Mouse (Mus musculus) cerebellum, adult 9-10 months (tissue): ENCODE measurements around the gene Eif4a3.
"Not testable (repeated sequence)": the region's sequence is repeated elsewhere in the genome, so short reads cannot be mapped to it uniquely, and the experiment has no call there.

ENCODE experiments used
- DNase-seq: peaks from one replicate; pipeline ENCODE4 v3.0.0; 2022

The Eif4a3 gene

DNA sequence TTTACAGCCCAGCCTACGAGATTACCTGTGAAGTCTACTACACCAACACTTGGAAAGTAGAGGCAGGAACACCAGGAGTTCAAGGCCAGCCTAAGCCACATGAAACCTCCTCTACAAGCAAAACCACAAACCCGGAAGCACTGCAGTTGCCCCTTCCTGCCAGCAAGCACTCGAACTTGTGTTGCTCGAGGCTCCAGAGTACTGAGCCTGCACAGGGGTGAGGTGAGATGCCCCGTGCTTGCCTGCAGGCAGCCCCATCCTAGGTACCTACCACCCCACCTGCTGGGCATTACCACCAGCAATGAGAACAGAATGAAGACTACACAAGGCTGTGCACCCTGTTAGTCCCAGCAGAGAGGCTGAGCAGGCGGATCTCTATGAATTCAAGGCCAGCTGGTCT, 1.9 kb downstream of the Eif4a3 start:
- peak; percentile 21 for DNase-seq

DNA sequence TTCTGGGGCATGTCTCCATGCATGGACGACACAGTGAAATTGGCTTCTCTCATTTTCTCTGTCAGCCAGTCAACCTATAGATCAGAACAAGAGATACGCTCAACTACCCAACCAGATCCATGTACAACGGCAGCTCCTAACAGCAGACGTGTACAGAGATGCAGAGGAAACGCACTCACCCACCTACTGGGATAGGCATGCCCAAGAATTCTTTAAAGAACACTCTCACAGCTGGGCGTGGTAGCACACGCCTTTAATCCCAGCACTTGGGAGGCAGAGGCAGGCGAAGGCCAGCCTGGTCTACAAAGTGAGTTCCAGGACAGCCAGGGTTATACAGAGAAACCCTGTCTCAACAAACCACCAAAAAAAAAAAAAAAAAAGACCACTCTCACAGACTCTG, 7.0 kb downstream of the Eif4a3 start:
- DNase-seq = not testable (repeated sequence)

DNA sequence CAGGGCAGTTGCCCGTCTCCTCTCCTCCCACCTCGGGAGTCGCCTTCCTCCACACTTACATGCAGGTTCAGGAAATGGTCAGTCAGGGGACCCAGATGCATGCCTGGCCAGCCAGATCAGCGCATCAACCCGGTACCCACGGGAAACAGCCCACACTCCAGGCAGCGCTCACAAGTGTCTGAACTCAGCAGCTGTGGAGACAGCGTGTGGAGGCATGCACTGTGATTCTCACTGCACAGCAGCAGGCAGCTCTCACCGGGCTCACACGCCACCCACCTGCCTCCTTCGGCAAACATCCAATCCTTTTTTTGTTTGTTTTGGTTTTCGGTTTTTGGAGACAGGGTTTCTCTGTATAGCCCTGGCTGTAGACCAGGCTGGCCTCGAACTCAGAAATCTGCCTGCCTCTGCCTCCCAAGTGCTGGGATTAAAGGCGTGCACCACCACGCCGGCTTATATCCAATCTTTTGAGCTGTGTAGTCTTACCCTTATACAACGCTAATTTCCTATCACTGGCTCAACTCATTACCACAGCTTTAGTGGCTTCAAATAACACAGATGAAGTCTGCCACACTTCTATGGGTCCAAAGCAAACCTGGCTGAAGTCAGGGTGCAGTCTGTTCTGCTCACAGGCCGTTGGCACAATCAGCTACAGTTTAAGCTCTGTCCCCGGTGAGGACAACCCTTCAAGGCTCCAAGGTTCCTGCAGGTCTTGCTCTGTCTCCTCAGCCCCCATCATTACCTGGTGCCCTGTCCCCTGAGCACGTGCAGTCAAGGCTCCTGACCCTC, 12.5 kb downstream of the Eif4a3 start:
- DNase-seq = peak; percentile 55

DNA sequence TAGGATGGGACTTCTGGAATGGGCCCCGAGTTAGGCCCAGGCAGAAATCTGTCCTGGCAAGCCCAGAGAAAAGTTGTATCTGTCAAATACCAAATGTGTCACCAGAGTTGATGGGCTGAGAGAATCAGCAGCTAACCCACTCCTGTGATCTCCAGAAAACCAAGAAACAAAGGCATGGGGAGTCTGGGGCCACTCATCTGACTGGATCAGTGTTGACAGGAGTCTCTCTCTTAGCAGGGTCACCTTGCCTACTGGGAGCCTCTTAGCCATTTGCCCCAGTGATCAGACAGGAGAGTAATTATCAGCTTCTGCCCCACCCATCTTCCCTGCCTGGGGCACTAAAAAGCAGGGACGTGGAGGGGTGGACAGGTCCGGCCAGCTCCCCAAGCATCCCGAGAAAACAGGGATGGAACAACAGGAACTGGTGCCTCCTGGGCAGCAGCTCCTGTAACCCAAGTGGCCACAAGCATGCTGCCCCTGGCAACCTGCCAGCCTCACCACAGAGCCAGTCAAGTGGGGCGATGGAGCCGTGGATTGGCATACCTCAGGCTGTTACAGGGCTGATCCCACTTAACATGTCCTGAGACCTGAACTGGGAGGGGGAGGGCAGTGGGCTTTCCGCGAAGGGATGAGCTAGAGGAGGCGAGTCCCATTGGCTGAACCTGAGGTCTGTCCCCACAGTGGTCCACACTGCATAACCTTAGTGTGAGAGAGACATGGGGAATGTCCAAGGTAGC, 13.9 kb downstream of the Eif4a3 start:
- DNase-seq = peak; percentile 40

DNA sequence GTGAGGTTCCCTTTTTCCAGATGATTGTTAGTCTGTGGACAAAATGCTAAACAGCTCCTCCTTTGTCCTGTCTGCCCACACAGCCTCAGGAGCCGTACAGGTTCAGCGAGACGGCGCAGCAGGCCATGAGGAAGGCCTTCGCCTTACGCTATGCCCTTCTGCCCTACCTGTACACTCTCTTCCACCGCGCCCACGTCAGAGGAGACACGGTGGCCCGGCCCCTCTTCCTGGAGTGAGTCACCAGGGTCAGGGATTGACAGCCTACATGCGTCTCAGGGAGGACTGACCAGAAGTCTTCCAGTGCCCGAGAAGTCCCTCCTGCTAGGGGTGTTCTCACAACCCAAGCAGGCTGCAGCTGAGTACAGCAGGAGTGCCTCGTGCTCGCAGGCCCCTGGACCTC, 18.9 kb downstream of the Eif4a3 start:
- DNase-seq = no peak

DNA sequence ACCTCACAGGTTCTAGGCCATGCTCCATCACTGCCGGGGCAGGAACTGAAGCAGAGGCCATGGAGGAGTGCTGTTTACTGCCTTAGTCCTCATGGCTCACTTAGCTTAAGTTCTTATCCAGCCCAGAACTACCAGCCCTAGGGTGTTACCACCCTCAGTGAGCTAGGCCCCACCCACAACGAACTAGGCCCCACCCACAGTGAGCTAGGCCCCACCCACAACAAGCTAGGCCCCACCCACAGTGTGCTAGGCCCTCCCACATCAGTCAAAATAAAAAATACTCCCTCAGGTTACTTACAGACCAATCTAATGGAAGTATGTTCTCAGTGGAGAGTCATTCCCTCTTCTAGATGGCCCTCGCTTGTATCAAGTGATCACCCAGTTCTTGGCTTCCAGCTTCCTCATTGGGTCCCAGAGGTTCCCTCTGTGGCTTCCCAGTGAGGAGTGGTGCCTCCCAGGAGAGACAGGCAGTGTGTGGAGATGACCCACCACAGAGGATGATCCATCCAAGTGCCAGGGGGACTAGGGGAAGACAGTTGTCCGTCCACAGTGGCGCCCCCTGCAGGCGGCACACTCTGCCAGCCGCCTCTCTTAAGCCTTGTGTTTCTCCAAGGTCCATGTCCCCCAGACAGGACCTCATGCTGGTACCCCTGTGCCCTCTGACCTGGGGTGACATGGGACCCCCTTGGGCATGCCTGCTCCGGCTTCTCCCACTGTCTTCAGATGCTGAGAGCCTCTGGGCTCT, 26.5 kb downstream of the Eif4a3 start:
- DNase-seq = no peak

DNA sequence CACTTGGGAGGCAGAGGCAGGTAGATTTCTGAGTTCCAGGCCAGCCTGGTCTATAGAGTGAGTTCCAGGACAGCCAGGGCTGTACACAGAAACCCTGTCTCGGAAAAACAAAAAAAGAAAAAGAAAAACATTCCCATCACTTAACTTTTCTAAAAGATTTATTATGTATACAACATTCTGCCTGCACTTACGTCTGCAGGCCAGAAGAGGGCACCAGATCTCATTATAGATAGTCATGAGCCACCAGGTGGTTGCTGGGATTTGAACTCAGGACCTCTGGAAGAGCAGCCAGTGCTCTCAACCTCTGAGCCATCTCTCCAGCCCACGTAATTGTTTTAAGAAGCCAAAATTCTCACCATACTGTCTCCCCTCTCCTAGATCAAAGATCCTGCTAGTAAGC, 27.4 kb downstream of the Eif4a3 start:
- not testable (repeated sequence) for DNase-seq

DNA sequence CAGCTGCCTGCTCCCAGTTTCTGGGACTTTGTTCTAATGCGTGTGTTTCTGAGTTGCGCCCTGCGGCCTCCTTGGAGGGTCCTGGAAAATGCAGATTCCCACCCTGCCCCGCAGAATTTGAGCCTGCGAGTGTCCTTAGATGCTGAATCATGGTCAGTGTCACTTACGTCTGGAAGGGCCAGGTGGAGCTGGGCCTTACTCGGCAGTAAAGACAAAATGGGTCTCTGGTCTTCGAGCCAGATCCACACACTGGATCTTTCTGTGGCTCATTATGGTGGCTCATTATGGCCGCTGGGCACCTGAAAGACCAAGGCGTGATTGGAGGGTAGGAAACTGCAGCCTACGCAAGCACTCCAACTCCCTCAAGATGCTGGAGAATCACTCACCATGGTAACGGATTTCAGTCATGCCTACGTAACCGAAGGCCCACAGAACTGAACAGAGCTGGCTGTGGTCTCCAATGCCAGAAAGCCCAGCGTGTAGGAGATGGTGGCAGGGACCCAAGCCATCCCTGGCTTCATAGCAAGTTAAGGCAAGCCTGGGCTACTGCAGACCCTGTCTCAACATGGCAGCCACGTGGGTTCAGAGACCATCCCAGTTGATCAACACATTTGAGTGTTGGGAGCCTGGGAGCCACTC, 31.2 kb downstream of the Eif4a3 start:
- DNase-seq = peak; percentile 66

DNA sequence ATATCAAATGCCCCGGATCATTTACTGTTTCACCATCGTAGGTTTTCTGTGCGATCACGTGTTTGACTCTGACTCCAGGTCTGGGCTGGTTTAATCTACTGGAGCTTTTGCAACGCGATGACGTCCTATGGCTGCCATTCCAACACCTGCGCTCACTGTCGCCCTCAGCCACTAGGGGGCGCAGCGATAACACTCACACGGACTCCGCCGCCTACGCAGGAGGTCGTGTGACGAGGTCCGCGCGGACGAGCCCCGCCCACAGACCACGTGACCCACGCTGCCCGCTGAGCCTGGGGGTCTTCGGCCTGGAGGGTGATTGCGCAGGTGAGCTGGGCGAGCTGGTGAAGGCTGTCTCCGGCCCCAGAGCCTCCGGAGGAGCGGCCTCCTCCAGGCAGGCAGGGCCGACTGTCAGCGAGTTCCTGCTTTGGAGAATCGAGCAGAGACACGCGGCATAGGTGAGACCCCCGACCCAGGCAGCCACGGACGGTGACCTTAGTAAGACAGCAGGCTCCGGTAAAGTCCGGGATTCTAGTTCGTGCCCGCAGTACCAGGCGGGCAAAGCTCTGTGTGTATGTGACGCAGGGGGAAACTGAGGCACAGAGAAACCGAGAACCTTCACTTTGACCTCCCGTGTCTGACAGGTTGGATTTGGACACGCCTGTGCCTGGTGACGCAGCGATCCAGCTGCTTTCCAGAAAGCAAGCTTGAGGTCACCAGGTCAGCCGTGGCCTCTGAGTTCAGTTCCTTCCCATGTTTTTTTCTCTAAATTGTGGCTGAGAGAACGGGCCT, 31.9 kb downstream of the Eif4a3 start, which contains the start of gene Gaa:
TSS of gene Gaa (plus strand) at position 120 of the 789 bp plus-strand sequence.
- peak; percentile 98 for DNase-seq

DNA sequence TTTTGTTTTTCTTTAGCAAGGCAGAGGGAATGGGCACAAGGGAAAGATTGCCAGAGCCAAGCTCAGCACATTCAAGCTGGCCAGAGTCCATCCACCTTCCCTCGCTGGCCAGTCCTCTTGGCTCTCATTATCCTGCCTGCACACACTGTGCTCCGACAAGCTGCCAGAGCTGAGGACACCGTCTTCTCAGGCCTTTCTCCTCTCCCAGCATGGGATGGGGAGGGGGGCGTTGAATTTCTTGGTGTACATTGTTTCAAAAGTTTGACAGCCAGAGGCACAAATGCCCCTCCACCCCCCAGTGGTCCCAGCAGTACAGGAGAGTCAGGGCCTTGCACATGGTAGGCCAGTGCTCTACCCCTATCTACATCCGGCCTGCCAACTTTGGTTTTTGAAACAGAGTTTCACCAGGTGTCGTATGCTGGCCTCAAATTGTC, 32.6 kb downstream of the Eif4a3 start:
- DNase-seq = peak; percentile 90

DNA sequence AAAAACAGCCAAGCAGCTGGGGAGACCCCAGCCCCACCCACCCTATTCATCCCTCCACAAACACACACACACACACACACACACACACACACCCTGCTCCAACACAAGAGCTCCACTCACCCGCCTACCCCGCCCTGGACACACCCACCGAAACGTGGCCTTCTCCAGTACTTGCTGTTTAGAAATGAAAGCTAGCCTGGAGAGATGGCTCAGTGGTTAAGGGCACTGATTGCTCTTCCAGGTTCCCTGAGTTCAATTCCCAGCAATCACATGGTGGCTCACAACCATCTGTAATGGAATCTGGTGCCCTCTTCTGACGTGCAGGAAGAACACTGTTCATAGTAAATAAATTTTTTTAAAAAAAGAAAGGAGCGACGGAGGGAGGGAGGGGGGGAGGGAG, 34.1 kb downstream of the Eif4a3 start:
- DNase-seq = no peak

DNA sequence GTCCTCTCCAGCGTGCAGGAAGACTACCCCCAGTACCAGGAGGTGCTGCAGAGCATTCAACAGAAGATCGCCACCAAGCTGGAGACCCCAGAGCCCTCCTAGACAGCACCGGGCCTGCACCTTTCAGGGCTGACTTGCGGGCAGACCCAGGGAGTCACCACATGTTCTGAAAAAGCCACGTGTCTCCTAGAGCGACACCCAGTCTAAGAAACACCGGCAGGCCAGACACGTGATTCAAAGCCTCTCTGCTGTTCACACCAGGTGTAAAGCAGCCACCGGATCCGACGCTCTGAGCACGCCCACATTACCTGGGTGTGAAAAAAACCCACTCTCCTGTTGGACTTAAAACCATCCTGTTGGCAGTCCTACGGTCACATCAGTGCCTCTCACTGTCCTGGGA, 35.5 kb downstream of the Eif4a3 start:
- DNase-seq = no peak

DNA sequence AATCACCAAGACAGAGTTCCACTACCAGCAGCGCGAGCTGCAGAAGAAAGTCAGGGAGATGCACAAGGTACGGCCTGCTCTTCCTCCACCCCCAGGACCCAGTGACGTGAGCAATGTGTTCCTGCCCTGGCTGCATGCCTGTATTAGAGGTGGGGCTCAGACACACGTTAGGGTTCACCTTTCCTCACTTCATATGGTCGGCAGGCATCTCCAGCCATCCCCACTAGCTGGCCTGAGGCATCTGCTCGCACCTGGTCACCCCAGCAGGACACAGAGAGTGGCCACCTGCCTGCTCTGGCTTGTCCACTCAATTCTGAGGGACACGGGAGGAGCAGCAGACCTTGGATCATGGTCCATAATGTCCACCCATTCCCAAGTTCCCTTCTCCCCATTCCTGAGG, 39.9 kb downstream of the Eif4a3 start:
- DNase-seq = peak; percentile 65

DNA sequence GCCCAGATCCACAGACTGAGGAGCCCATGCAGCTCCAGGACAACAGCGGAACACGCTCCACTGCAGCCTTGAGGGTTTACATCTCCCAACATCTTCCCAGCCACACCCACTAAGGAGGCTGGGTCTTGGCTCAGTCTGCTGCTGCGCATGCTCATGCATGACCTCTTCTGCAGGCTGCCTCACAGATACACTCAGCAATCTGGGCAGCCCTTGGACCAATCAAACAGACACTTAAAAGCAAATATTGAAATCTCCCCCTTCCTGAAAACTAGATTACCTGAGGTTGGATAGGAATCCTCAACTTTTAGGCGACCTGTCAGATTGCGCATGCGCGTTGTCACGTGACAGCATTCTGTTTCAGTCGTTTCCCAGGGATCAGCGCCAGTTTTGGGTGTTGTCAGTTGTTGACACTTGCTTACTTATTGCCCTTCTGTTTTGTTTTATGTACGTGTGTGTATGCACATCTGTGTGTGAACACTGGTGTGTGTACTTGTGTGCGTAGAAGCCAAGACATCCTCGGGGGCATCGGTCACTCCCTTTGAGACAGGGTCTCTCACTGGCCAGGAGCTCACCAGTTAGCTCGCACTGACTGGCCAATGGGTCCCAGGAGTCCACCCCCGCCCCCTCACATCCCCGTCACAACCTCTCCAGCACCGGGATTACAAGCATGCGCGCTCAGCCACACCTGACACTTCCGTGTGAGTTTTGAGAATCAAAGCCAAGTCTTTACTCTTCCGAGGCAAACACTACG, 41.1 kb downstream of the Eif4a3 start:
- DNase-seq = peak; percentile 81

DNA sequence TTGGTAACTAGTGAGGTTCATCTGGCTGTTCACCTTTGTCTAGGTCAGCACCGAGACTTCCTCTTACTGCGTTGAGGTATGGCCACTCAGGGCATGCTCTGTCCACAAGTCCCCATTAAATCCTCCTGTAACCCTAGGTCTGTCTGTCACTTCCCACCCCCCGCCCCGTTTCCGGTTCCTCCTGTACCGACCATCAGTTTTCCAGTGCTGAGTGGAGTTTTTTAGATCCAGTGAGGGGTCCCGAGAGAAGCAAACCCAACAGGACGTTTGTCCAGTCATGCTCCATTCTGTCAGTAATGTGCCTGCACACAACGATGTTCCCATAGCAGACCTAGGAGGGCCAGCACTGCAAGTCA, 41.7 kb downstream of the Eif4a3 start:
- no peak for DNase-seq

DNA sequence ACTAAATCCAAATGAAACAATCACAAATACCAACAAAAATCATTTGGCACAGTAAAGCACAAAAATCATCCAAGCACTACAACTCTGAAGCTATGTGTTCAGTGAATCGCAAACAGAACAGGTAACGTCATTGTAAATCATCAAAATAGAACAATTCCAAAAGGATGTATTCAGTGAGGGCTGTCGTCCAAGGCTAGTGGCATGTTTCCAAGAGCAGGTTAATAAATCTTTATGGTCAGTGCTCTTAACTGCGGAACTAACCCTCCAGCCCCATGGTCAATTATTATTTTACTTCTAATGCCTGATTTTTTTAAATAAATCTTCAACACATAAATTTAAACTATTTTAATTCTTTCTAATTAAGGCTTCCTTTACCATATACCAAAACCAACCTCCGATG, 43.3 kb downstream of the Eif4a3 start:
- not testable (repeated sequence) for DNase-seq

DNA sequence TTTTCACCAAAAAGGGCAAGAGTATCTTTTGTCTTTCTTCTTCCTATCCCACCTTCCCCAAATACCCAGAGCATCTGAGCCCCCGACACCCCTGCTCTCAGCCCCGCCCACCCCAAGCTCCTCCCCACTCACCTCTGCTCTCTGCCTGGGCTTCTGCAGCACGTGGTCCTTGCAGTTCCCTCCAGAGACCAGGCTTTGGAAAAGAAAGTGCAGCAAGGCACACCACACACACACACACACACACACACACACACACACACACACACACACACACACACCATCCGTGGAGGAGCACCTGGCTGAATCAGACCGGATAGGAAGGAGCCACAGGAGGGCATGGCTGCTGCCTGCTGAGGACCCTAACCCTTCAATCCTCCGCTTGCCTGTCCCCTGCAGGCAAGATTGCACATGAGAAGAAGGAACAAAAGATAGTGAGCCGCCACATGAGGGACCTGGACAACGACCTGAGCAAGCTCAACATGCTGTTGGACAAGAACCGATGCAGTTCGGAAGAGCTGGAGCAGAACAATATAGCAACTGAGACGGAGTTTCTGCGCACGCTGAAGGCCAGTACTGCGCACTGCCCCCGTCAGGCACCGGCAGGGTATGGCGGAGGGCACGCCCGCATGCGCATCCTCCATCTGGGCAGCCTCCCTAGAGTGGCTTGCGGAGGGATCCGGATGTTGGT, 46.9 kb downstream of the Eif4a3 start:
- no peak for DNase-seq

DNA sequence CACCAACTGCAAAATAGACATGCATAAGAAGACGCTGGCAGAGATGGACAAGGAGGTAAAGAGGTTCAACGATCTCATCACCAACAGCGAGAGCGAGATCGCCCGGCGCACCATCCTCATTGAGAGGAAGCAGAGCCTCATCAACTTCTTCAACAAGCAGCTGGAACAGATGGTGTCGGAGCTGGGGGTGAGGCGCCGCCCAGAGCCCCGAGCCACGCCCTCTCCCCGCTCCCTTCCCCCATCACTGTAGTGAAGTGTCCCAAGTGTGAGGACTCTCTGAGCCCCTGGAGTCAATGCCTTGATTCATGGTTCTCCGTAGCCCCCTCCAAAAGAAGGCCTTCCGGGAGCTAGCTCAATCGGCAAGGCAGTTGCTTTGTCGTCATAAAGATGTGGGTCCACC, 48.9 kb downstream of the Eif4a3 start:
- no peak for DNase-seq

DNA sequence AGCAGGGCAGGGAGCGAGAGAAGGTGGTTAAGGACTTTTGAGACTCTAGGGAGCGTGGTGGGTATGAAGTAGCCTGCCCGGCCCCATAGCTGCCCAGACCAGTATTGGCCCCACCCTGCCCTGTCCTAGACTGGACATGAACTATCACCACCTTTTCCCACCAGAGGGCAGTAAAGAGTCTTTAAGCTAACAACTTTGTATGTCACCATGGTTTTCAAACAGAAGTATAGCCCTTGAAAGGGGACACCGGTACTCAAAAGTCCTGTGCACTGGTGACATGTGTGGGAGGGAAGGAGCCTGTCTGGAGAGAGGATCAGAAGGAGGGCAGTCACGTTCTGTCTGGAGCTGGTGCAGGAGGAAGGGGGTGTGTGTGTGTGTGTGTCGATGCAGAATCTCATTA, 50.9 kb downstream of the Eif4a3 start:
- DNase-seq = peak; percentile 90

DNA sequence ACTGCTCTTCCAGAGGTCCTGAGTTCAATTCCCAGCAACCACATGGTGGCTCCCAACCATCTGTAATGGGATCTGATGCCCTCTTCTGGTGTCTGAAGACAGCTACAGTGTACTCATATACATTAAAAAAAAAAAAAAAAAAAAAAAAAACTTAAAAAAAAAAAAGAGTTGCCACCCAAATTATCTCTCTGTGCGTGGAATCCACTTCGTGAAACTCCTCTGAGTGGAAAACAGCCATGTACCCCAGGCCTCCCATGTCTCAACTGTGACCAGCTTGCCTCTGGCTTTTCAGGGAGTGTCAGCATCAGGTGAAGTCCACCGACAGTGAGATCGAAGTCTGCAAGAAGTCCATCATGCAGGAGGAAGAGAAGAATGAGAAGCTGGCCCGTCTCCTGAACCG, 54.3 kb downstream of the Eif4a3 start:
- DNase-seq = not testable (repeated sequence)

DNA sequence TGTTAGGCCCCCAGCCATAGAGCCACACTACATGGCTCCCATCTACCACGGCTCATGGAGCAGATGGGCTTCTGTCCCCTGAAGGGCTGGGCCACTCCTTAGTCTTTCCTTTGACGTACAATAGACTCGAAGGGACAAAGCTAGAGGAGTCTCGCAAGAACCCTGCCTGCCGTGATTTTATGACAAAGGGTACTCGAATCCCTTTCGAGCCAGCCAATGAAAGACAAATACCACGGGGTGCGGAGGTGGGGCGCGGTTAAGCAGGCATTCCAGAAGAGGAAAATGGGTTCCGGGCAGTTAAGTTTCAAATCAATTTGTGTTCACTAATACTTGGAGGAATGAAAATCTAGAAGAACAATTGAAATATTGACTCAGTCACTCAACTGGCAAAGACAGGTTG, 60.4 kb downstream of the Eif4a3 start:
- DNase-seq = no peak
